Mouse (Mus musculus): ENCODE data around the gene Trap1. TPM values are rescaled to one million over a fixed set of nuclear protein-coding genes. Genes with fewer than 3 reads are reported as not detected.
"Not testable (repeated sequence)": the region's sequence is repeated elsewhere in the genome, so short reads cannot be mapped to it uniquely, and the experiment has no call there.

The Trap1 gene
- total RNA-seq (2021) = 10 to 100 TPM; 57.3 to 63.1 TPM

- intact Hi-C loops (cut with DNase I) = no loop called here
Observed at GRCm38 (mm10) chr16:4077384-4078061, at the start of gene Trap1. Gene Trap1 (minus strand): TSS chr16:4077827.

DNA sequence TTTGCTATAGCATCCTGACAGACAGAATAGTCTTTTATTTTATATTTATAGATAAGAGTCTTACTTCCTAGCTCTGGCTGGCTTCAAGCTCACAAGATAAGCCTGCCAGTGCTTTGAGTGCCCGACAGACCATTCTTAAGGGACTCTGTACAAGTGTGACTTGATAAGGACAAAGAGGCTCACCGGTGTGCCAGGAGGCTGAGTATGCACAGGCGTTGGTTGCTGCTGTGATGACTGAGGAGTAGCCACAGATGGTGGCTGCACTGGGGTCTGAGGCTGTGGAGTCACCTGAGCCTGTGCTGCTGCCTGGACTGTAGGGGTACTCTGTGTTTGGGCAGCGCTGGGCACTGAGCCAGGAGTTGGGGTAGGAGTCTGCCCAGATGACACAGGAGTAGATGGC lies 39.4 kb upstream of the Trap1 start:
- intact Hi-C loops (cut with DNase I) = no loop called here
- peak; percentile 11 for DNase-seq

More at GRCm38 (mm10) chr16:4077384-4078061, at the start of gene Trap1:
- peak; percentile 92 for DNase-seq

DNA sequence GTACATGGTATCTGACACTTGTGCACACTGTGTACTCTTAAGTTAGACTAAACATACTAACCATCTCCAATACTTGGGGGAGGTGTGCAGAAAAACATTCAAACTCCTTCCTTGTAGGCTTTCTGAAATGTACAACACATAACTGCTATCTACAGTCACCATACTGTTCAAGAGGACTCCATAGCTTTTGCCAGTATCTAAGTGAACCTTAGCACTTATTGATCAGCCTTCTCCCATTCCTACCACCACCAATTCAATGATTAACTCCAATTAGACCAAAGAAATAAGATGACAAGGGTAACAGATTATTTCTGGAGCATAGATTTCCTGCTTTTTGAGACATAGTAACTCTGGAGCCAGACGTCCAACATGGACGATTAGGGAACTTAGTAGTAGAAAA lies 22.7 kb upstream of the Trap1 start:
- DNase-seq = no peak

DNA sequence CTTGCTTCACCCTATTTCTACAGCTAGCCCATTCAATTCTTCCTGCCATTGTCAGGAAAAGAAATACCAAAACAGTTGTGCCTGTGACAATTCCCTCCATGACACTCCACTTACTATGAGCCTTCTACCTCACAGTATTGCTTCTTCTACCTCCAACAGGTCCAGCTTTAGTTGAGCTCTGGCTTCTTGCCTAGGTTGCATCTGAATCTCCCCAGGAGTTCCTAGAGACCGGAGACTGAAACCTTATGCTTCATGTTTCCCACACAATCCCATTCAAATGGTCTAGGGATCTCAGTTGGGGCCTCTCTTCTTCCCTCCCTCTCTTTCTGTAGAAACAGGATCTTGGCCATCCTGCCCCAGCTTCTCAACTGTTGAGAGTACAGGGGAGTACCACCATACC lies 19.9 kb upstream of the Trap1 start:
- DNase-seq = no peak

More for the DNA sequence above, 22.7 kb upstream of the Trap1 start:
- intact Hi-C loops (cut with DNase I) = no loop called here

GRCm38 (mm10) chr16:4096898-4097297 lies 19.3 kb upstream of the Trap1 start:
- no peak for DNase-seq
- intact Hi-C loops (cut with DNase I) = no loop called here

More for the DNA sequence above, 19.9 kb upstream of the Trap1 start:
- intact Hi-C loops (cut with DNase I) = no loop called here

GRCm38 (mm10) chr16:4096141-4096540 lies 18.5 kb upstream of the Trap1 start:
- no peak for DNase-seq
- intact Hi-C loops (cut with DNase I) = no loop called here

DNA sequence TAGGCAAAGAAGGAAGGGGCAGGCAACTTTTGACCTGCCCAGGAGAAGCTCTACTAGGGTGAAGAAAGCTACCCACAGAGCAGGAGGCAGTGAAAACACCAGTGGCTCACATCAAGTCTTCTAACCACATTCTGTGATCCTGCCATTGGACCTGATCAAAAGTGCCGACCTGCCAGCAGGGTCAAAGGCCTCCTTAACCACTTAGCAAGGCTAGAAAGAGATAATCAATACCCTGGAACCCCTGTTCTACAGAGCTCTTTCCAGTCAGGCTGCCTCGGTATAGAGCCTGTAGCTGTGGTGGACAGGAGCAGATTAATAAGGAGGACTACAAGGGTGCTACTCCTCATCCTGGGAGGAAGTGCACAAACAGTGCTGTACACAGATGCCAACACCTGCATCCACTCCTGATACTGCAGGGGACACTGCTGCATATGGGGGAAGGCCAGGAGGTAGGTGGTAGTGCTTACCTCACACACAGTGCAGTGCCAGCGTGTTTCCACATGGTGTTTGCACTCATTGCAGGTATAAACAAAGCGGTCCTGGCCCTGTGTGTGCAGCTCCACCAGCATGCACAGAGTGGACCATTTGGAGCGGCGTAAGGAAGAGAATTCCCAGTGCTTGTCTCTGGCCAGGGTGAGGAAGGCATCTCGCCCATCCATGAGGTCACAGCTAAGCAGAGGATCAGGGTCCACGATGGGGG lies 9.7 kb upstream of the Trap1 start:
- intact Hi-C loops (cut with DNase I) = no loop called here
- DNase-seq = no peak

- intact Hi-C loops (cut with DNase I) = no loop called here
- no peak for DNase-seq
Observed at GRCm38 (mm10) chr16:4085851-4086387, 8.3 kb upstream of the Trap1 start.

DNA sequence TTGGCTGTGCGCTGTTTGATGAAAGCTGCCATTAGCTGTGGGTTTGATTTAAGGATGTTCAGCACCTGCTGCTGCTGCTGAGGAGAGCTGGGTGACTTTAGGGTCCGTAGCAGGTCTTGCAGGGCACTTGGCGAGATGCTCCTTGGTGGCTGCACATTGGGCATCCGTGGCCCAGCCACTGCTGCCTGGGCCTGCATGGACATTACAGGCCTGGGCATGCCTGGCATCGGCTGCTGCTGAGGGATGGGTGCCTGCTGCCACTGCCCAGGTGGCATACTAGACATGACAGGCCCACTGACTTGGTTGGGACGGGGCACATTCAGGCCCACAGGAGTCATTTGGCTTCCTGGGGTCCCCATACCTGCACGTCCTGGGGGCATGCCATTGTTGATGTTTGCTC lies 7.4 kb upstream of the Trap1 start:
- DNase-seq = no peak
- intact Hi-C loops (cut with DNase I) = no loop called here

DNA sequence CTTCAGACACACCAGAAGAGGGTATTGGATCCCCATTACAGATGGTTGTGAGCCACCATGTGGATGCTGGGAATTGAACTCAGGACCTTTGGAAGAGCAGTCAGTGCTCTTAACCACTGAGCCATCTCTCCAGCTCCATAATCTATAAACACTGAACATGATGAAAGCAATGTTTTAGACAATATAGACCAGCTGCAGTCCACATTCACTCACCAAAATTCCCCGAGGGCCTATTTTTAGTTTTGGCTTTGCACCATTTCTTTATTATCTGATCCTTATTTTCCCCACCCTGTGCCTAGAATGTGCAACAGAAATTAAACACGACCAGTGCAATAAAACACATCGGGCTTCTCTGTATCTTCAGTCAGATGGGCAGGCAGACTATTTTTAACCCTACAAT lies 2.8 kb upstream of the Trap1 start:
- intact Hi-C loops (cut with DNase I); DNase-seq: not testable (repeated sequence)

DNA sequence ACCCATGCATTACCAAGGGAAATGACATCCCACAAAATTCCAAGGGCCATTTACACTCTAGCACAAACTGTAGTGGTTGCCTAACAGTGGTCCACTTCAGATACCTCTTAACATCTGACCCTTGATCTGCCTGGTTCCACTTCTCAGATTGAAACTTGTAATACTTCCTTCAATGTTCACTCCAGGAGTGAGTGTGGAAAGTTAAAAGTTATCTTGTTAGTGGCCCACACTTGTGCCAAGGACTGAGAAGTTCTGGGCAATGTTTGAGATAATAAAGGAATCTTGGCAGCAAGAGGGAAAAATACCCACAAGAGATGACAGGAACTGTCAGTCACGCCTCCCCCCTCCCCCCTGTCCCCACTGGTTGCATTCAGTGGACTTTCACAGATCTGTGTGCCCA lies 2.0 kb upstream of the Trap1 start:
- intact Hi-C loops (cut with DNase I) = no loop called here

GRCm38 (mm10) chr16:4078302-4078701 lies 675 bp upstream of the Trap1 start:
- DNase-seq; intact Hi-C loops (cut with DNase I): not testable (repeated sequence)

More for the DNA sequence above, 2.0 kb upstream of the Trap1 start:
- DNase-seq = no peak

DNA sequence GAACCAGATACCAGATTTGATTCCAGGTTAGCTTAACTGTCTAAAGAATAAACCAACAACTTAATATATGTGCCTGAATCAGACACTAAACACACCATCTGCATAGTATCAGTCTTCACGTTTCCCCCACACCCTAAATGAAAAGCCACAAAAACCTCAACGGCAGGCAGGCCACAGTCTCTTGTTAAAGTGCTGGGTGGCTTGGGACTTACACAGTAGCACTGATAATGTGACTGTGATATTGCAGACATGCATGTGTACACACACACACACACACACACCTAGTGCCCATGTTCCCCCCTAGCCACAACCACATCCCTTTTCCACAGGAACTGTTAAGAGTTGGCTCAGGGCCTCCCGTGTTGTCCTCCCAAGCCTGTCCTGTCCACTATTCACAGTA lies 2.8 kb downstream of the Trap1 start:
- intact Hi-C loops (cut with DNase I) = loop anchor here (5.0 kb wide), 1 partner anchor 212 kb away; no protein-coding TSS in a partner anchor
- DNase-seq = no peak

- DNase-seq = no peak
- intact Hi-C loops (cut with DNase I) = loop anchor here (5.0 kb wide), 1 partner anchor 213 kb away; no protein-coding TSS in a partner anchor
Observed at GRCm38 (mm10) chr16:4074297-4074696, 3.3 kb downstream of the Trap1 start.

DNA sequence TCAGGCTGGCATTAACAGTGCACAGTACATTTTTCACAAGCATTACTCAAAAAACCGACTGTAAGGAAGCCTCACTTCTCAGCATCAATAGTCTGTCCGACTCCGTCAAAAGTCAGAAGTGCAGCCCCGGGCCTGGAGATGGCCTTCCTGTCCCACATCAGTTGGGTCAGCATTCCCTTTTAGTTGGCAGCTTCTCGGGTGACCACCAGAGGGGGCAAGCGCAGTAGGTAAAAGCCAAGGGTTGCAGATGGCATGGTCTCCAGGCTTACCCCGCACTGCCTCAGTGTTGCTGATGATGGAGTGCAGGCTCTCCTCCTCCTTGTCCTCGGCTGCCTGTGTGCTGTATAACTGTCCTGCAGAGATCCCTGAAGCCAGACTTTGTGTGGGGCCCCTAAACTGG lies 9.0 kb downstream of the Trap1 start:
- peak; percentile 65 for DNase-seq
- intact Hi-C loops (cut with DNase I) = no loop called here

- DNase-seq = no peak
- intact Hi-C loops (cut with DNase I) = no loop called here
Observed at GRCm38 (mm10) chr16:4064945-4065344, 12.7 kb downstream of the Trap1 start.

GRCm38 (mm10) chr16:4053811-4054210 lies 23.8 kb downstream of the Trap1 start:
- DNase-seq = no peak
- intact Hi-C loops (cut with DNase I) = no loop called here

DNA sequence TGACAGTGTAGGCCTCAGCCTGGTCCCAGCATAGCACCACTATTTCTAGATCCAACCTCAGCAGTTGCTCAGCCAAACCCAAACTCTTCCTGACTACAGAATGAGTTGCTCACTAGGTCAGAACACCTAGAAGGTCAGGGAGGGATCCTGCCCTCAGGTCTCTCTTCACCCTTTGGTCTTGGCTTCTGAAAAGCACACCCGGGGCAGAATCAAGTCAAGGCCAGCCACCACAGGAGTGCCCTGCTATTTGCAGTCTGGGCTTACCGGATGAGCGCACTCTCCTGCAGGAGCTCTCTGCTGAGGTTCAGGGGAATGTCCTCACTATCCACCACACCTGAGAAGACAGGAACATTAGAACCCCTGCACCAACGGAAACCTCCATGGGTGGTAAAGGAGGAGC lies 25.0 kb downstream of the Trap1 start:
- DNase-seq = no peak
- intact Hi-C loops (cut with DNase I) = no loop called here

- intact Hi-C loops (cut with DNase I) = no loop called here
- DNase-seq = no peak
Observed at GRCm38 (mm10) chr16:4045524-4045923, 32.1 kb downstream of the Trap1 start.

GRCm38 (mm10) chr16:4044093-4044492 lies 33.5 kb downstream of the Trap1 start:
- no peak for DNase-seq
- intact Hi-C loops (cut with DNase I) = no loop called here

DNA sequence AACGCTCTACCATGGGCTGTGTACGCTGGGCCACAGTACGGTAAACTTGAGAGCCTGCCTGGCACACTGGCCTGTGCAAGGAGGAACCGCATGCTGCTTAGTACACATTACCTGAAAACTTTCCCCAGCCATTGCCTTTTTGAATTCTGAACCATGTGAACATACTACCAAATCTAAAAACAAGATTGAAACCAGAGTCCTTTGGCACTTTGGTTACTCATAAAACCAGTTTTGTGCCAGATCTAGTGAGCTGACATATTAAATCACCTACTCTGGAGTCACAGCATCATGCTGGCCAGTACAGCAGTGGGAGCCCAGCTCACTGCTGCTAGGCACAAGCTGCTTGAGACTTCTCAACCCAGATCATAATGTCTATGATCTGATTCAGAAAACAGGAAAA lies 36.0 kb downstream of the Trap1 start:
- DNase-seq = no peak
- intact Hi-C loops (cut with DNase I) = no loop called here

- intact Hi-C loops (cut with DNase I) = no loop called here
Observed at GRCm38 (mm10) chr16:4040206-4040605, 37.4 kb downstream of the Trap1 start.

More at GRCm38 (mm10) chr16:4040206-4040605, 37.4 kb downstream of the Trap1 start:
- no peak for DNase-seq
